Mouse (Mus musculus): ENCODE data around the gene Cpm.
"Not testable (repeated sequence)": the region's sequence is repeated elsewhere in the genome, so short reads cannot be mapped to it uniquely, and the experiment has no call there.

Cpm gene

DNA sequence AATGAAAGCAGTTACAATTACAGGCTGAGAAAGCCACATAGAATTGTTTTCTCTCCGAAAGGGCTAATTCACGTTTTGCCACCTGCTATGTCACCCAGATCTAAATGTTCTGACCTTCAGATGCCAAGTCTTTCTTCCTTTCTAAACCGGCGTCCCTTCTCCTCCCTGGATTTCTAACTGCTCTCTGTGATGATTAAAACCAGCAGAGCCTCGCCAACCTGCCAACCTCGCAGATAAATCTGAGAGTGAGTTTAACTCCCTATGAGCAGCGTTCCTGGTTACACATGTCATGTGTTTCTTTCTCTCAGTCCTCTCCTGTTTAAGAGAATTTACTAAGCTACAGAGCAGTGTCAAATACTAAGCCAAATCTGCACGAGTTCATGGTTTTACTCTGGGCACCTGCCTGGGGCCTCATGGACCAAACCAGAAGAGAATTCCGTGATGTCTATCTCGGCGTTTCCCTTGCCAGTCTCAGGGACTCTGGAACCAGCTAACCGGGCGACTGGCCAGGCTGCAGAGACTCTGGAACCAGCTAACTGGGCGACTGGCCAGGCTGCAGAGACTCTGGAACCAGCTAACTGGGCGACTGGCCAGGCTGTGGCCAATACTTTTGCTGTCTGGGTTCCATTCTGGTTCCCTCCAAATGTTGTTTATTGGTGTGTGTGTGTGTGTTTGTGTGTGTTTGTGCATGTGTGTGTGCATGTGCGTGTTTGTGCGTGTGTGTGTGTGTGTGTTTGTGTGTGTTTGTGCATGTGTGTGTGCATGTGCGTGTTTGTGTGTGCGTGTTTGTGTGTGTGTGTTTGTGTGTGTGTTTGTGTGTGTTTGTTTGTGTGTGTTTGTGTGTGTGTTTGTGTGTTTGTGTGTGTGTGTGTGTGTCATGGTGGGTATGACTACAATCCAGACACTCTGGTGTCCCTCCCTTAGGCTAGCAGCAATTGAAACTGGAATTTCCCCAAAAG lies 89.1 kb downstream of the Cpm start:
- DNase-seq (ENCODE audit: low read depth, low spot score) = no peak

DNA sequence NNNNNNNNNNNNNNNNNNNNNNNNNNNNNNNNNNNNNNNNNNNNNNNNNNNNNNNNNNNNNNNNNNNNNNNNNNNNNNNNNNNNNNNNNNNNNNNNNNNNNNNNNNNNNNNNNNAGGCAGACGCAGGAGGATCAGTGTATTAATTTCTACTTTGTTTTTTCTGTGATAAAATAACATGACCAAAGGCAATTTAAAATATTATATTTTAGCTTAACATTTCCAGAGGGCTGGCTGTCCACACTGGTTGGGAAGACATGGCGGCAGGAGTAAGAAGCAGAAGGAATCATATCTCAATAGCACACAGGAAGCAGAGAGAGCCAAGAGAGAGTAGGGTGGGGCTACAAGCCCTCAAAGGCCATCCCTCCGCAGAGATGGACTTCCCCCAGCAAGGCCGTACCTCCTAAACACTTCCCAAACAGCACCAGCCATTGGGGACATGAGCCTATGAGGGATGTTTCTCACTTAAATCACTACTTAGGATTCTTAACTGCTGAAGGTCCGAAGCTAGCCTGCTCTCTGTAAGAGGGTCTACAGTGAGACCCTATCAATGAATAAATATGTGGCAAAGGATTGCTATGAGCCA lies 94.9 kb downstream of the Cpm start:
- DNase-seq (ENCODE audit: low read depth, low spot score) = no peak

DNA sequence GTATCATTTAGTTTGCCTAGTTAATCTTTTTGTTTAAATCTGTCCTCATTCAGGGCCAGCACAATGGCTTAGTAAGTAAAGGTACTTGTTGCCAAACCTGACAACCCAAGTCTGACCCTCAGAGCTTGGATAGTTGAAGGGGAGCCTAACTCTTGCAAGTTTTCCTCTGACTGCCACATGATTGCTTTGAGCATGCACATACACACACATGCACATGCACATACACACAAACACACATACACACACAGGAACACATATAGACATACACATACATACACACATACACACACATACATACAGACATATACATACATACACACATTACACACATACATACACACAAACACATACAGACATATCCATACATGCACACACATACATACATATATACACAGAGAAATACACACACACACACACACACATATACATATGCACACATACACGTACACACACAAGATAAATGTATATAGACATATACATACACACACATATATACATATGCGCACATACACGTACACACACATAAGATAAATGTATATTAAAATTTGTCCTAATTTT lies 95.6 kb downstream of the Cpm start:
- no peak for DNase-seq (ENCODE audit: low read depth, low spot score)

- DNase-seq (ENCODE audit: low read depth, low spot score) = no peak
Measured at GRCm38 (mm10) chr10:117725671-117726070, 96.4 kb downstream of the Cpm start.

GRCm38 (mm10) chr10:117726350-117726749 lies 97.0 kb downstream of the Cpm start:
- no peak for DNase-seq (ENCODE audit: low read depth, low spot score)

- no peak for DNase-seq (ENCODE audit: low read depth, low spot score)
Measured at GRCm38 (mm10) chr10:117726888-117727385, 97.6 kb downstream of the Cpm start.

DNA sequence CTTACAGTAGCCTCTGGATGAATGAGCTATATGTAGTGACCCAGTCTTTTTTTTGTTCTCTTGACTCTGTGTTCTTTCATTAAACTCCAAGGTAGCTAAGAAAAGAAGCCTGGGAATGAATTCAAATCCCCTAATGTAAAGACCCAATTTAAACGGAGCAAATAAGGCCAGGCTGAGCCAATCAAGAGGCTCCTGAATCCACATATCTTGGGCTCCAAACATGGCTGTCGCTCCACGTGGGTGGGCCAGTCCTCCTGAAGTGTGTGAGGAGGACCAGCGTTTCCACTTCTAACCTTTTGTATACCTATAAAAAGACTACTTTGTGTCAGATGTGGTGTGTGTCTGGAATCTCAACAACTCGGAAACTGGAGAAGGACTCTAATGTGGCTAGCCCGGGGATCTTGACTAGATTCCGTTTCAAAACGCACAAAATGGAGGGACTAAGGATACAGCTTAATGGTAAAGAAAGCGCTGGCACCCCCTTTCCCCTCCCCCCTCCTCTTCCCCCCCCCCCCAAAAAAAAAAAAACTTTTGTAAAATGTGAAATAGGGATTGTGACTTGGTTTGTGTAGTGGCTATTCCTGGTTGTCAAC lies 98.3 kb downstream of the Cpm start:
- no peak for DNase-seq (ENCODE audit: low read depth, low spot score)

DNA sequence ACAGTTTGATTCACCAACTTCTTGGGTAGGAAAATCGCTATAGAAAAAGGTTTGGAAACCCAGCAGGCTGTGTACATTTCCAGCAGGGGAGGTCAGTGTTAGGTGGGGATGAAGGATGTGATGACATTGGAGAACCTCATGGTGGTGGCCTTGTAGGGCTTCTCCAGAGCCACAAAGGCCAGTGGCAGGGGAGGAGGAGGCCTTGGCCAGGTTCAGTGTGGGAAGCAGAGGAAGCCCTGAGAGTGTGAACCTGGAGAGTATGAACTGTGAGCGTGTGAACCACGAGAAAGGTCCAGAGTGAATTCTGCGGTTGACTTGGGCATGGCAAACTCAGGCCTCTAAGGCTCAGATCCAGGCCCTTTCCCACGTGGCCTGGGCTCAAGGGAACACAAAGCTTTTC lies 99.3 kb downstream of the Cpm start:
- no peak for DNase-seq (ENCODE audit: low read depth, low spot score)

- peak; percentile 43 for DNase-seq (ENCODE audit: low read depth, low spot score)
Measured at GRCm38 (mm10) chr10:117729139-117729814, 100.0 kb downstream of the Cpm start.

DNA sequence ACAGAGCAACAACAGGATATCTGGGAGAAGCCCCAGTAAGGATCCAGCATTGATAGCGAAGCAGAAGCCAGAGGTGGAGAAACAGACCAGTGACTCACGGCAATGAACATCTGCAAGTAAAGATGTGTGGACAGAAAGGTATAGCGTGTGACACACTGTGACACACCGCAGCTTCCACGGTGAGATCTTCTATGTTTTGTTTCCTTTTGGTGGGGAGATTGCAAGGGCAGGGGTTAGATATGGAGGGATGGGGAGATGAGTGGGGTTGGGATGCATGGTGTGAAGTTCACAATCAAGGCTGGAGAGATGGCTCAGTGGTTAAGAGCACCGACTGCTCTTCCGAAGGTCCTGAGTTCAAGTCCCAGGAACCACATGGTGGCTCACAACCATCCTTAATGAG lies 100.8 kb downstream of the Cpm start:
- DNase-seq (ENCODE audit: low read depth, low spot score) = no peak

GRCm38 (mm10) chr10:117730637-117731203 lies 101.4 kb downstream of the Cpm start:
- no peak for DNase-seq (ENCODE audit: low read depth, low spot score)

GRCm38 (mm10) chr10:117731244-117732101 lies 102.2 kb downstream of the Cpm start:
- DNase-seq (ENCODE audit: low read depth, low spot score) = peak; percentile 79

DNA sequence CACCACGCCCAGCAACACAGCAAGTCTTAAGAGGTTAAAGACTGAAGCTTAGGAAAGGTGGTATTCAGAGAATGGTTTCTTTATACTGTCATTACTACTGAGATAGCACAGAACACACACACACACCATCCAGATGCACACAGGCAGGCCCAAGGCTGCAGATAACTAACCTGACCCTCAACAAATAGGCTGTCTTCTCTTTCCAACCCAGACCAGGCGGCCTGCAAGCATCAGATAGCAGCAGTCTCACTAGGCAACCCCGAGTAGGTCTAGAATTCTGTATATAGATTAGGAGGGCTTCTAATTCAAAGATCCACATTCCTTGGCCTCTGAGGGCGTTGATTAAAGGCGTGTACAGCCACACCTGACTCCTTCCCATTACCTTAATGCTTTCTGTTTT lies 102.9 kb downstream of the Cpm start:
- no peak for DNase-seq (ENCODE audit: low read depth, low spot score)

GRCm38 (mm10) chr10:117732962-117733592 lies 103.8 kb downstream of the Cpm start:
- no peak for DNase-seq (ENCODE audit: low read depth, low spot score)

GRCm38 (mm10) chr10:117733626-117734025 lies 104.3 kb downstream of the Cpm start:
- DNase-seq (ENCODE audit: low read depth, low spot score) = not testable (repeated sequence)

DNA sequence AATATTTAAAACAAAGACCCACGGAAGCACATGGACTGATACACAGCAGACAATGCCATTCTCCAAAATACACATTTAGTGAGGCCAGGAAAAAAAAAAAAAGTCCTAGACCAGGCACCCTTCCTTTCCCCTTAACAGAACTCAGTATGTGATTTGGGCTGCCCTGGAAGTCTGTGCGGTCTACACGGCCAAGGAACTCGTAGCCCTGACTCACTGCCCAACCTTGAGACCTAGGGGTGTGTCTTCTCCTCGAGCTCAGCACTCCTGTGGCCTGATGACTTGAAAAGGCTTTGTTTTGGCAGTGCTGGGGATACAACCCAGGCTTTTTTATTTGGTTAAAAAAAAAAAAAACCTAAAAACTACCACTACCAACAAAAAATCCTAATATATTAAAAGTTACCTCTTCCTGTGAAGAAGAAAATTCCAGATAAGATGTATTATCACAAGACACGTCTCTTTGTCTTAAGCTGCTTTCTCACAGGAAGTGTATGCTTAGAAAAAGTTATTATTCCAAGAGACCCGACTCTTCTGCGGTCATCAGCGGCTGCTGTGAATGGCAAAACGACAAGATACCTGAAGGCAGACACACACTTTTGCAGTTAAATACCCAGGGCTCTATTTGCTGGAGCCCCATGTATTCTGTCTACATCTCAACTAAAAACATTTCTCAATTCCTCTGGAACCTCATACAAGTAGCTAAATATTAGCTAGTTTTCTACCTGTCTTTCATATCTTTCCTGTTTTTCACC lies 105.0 kb downstream of the Cpm start:
- not testable (repeated sequence) for DNase-seq (ENCODE audit: low read depth, low spot score)

GRCm38 (mm10) chr10:117735396-117735795 lies 106.1 kb downstream of the Cpm start:
- not testable (repeated sequence) for DNase-seq (ENCODE audit: low read depth, low spot score)

DNA sequence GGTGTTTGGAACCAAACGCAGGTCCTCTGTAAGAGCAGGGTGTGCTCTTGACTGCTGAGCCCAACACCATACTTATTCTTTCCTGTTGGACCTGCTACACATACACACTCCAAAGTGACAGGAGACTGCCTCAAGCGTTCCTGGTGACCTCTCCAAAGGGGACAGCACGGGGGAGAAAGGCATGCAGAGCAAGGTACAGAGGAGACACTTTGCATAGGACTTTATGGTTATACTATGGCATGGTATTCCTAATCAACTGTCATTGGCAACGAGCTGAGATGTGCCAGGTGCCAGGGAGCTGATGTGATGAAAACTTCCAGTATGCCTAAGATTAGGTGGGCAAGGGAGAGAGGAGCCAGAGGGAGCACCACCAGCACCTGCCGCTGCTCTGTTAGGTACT lies 107.3 kb downstream of the Cpm start:
- DNase-seq (ENCODE audit: low read depth, low spot score) = no peak
